In the genomic region with DNA sequence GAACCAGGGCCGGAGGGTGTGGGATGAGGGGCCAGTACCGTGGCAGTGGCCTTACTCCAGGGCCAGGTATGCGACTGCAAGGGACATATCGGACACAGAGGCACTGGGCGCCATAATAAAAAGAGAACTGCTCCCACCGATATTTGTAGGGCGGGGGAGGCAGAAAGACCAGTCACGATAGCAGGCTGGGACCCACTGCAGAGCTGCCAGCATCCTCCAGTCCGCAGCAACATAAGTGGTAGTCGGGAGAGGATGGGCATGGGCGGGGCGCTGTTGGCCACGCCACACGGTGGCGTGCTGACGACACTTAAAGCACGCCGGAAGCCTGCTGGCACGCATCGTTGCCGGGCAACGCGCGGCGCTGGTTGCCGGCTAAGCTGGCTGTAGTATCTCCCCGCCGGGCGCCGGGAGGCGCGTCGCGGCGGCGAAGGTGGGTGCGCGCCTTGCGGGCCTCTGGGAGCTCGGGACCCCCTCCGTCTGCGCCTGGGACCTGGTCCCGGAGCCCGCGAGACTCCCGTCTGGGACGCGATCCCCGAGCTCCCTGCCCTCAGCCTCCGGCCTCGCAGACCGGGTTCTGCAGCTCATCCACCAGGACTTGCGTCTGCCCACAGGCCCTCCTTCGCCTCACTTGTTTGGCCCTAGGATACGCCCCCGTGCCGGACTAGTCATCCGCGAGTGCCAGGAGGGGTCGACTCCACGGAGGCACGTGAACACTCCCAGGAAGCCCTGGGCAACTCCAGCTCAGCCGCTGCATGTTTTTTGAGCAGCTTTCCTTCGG, we compare ENCODE assay signal across 8 mouse cellular contexts. TPM values are rescaled to one million over a fixed set of nuclear protein-coding genes. Genes with fewer than 3 reads are reported as not detected.
A peak's percentile ranks its signal among the peaks of the same experiment; 100 is the strongest.
DNase-seq lines count a peak whose midpoint lies in the region; ATAC-seq lines count a peak whose summit lies in the region.

Gene Clba1, plus strand, starts transcription at position 351 of the 778 bp plus-strand sequence.

- H3K4me1 ChIP-seq in embryonic facial prominence, embryonic 14.5 days (ENCODE audit: control insufficient read depth, insufficient read depth, low read length), result peaks cover 7% of the 10 kb centered on the region; the same call in 1 of the 2 replicates
- H3K4me1 ChIP-seq in kidney, embryonic 14.5 days (ENCODE audit: control insufficient read depth, insufficient read depth, low read length), result peaks cover 15% of the 10 kb centered on the region
- peaks cover 27% of the 10 kb centered on the region for H3K4me1 ChIP-seq in limb, embryonic 15.5 days

- 0 out of 2 replicates have a peak within 1 kb of the TSS, but pooled peaks have one; percentile 6 for H3K27ac ChIP-seq in embryonic facial prominence, embryonic 14.5 days (replicated peaks; ENCODE audit: low read depth, low read length)
- H3K27ac ChIP-seq in kidney, embryonic 14.5 days (ENCODE audit: low read depth, low read length), result no peak within 1 kb of the TSS
- peak within 1 kb of the TSS; percentile 55 for H3K27ac ChIP-seq in limb, embryonic 15.5 days

- H3K9me3 ChIP-seq in embryonic facial prominence, embryonic 14.5 days (ENCODE audit: control insufficient read depth, low read length), result no peaks in the 10 kb centered on the region
- no peaks in the 10 kb centered on the region for H3K9me3 ChIP-seq in kidney, embryonic 14.5 days (ENCODE audit: control insufficient read depth, low read length)
- no peaks in the 10 kb centered on the region for H3K9me3 ChIP-seq in limb, embryonic 15.5 days

- H3K4me3 ChIP-seq in embryonic facial prominence, embryonic 14.5 days (ENCODE audit: low read depth, low read length), result peak within 1 kb of the TSS; percentile 73
- H3K4me3 ChIP-seq in kidney, embryonic 14.5 days (ENCODE audit: low read length), result peak within 1 kb of the TSS; percentile 69
- H3K4me3 ChIP-seq in limb, embryonic 15.5 days, result peak within 1 kb of the TSS; percentile 73

- DNase-seq in 3T3-L1 (ENCODE audit: low read depth, low spot score), result peak; percentile 90
- peak; percentile 70 to 75 for DNase-seq in adrenal gland, postnatal 4 days (ENCODE audit: low spot score in 2 of 2)
- DNase-seq in embryonic facial prominence, embryonic 14.5 days (ENCODE audit: low spot score), result peak; percentile 97
- peak; percentile 86 to 91 for DNase-seq in heart, adult 9 months (ENCODE audit: low spot score in 2 of 2)
- peak; percentile 64 to 78 for DNase-seq in monocyte, adult 2 months (ENCODE audit: low read depth in 1 of 2, low spot score in 2 of 2)
- peak; percentile 89 for DNase-seq in spleen, postnatal 36 days (ENCODE audit: low spot score in 2 of 2)

- H3K36me3 ChIP-seq in embryonic facial prominence, embryonic 14.5 days (ENCODE audit: control insufficient read depth, insufficient read depth, low read length), result no peaks in the 10 kb centered on the region
- H3K36me3 ChIP-seq in kidney, embryonic 14.5 days (ENCODE audit: control insufficient read depth, insufficient read depth, low read length), result no peaks in the 10 kb centered on the region
- H3K36me3 ChIP-seq in limb, embryonic 15.5 days, result peaks cover 11% of the 10 kb centered on the region; the same call in 1 of the 2 replicates

- 3% methylated on average over 23 of the region's 64 CpGs for WGBS in embryonic facial prominence, embryonic 14.5 days
- 2% methylated on average over 51 of the region's 64 CpGs for WGBS in kidney, embryonic 14.5 days
- under 1% methylated on average over 58 of the region's 64 CpGs for WGBS in limb, embryonic 15.5 days

- H3K4me2 ChIP-seq in embryonic facial prominence, embryonic 14.5 days (ENCODE audit: low read depth, low read length), result peak within 1 kb of the TSS; percentile 93
- peak within 1 kb of the TSS; percentile 96 for H3K4me2 ChIP-seq in kidney, embryonic 14.5 days (replicated peaks; ENCODE audit: low read depth, low read length)
- H3K4me2 ChIP-seq in limb, embryonic 15.5 days, result peak within 1 kb of the TSS; percentile 98

- peak within 1 kb of the TSS; percentile 67 for H3K9ac ChIP-seq in embryonic facial prominence, embryonic 14.5 days (ENCODE audit: low read depth, low read length)
- H3K9ac ChIP-seq in kidney, embryonic 14.5 days (ENCODE audit: low read depth, low read length), result peak within 1 kb of the TSS; percentile 58
- peak within 1 kb of the TSS; percentile 47 for H3K9ac ChIP-seq in limb, embryonic 15.5 days

- ATAC-seq in embryonic facial prominence, embryonic 14.5 days (ENCODE audit: low read depth), result peak; percentile 95
- ATAC-seq in kidney, embryonic 14.5 days (ENCODE audit: low FRiP score, low TSS enrichment), result peak; percentile 91
- peak; percentile 81 for ATAC-seq in limb, embryonic 15.5 days (ENCODE audit: insufficient number of reproducible peaks, low FRiP score, low TSS enrichment, low read depth)

- H3K27me3 ChIP-seq in embryonic facial prominence, embryonic 14.5 days (replicated peaks; ENCODE audit: control insufficient read depth, insufficient read depth, low read length), result 0 out of 2 replicates have a peak, but pooled peaks cover 2% of the 10 kb centered on the region
- H3K27me3 ChIP-seq in kidney, embryonic 14.5 days (ENCODE audit: control insufficient read depth, insufficient read depth, low read length), result 0 out of 2 replicates have a peak, but pooled peaks cover 4% of the 10 kb centered on the region
- no peaks in the 10 kb centered on the region; the same call in 1 of the 2 replicates for H3K27me3 ChIP-seq in limb, embryonic 15.5 days

RNA-seq across cellular contexts. Expression of gene Clba1, which starts in this region (rescaled TPM):
- 1 to 10 TPM; 8.2 to 10.0 TPM for total RNA-seq in adrenal gland, postnatal 4 days (2021)
- polyA plus RNA-seq in embryonic facial prominence, embryonic 14.5 days (2014; fragmentation: Nextera tagmentation; extraction: Ambion mirVana), result 6.6 and 7.1 TPM in 2 replicates
- polyA plus RNA-seq in kidney, embryonic 14.5 days (2014; fragmentation: Nextera tagmentation; extraction: Ambion mirVana), result 8.5 and 8.9 TPM in 2 replicates
- polyA plus RNA-seq in limb, embryonic 15.5 days (2015; fragmentation: Nextera tagmentation; extraction: Ambion mirVana), result 5.9 and 6.4 TPM in 2 replicates
